Mouse (Mus musculus): ENCODE results near the gene 1110002E22Rik. TPM values are rescaled to one million over a fixed set of nuclear protein-coding genes. Genes with fewer than 3 reads are reported as not detected.

The 1110002E22Rik gene
- total and polyA plus RNA-seq, 3 experiments, result under 0.01 to 0.03 TPM; not detected in 1

- Histone ChIP-seq H3K9ac (ENCODE audit: control insufficient read depth, low read depth, low read length, poor library complexity, severe bottlenecking) (no peak overlapping the region), H3K27ac (ENCODE audit: control insufficient read depth, low read depth, low read length) (no peak overlapping the region), H3K4me1 (ENCODE audit: control insufficient read depth in 1 of 2, insufficient read depth in 2 of 2, low read length in 2 of 2) (no peaks in the 10 kb centered on the region), H3K36me3 (ENCODE audit: control insufficient read depth in 1 of 2, insufficient read depth in 2 of 2, low read length in 2 of 2) (no peaks in the 10 kb centered on the region), H3K79me2 (ENCODE audit: control insufficient read depth, insufficient read depth, low read length, poor library complexity) (no peaks in the 10 kb centered on the region; the same call in 1 of the 2 replicates), H3K9me3 (replicated peaks; ENCODE audit: insufficient read depth, low read length) (no peaks in the 10 kb centered on the region), H3K4me3 (ENCODE audit: control insufficient read depth in 1 of 2, insufficient read depth in 1 of 2, low read depth in 2 of 2, low read length in 2 of 2) (no peak overlapping the region), H3K27me3 (ENCODE audit: control insufficient read depth in 1 of 2, insufficient read depth in 2 of 2, low read length in 2 of 2) (no peaks in the 10 kb centered on the region)
- TF ChIP-seq BHLHE40 (IDR thresholded peaks at IDR 0.05; ENCODE audit: borderline replicate concordance, low read depth, low read length), result no peak
- TF ChIP-seq ZKSCAN1 (IDR thresholded peaks at IDR 0.05; ENCODE audit: low read depth, low read length), result no peak
- no peak for TF ChIP-seq ZC3H11A (IDR thresholded peaks at IDR 0.05; ENCODE audit: low read depth, low read length)
- no peak for TF ChIP-seq MAZ (IDR thresholded peaks at IDR 0.05; ENCODE audit: low read depth, low read length)
- TF ChIP-seq ETS1 (IDR thresholded peaks at IDR 0.05; ENCODE audit: low read depth, low read length), result no peak
- no peak for TF ChIP-seq MXI1 (IDR thresholded peaks at IDR 0.05; ENCODE audit: low read depth, low read length)
- no peak for TF ChIP-seq KAT2A (conservative IDR thresholded peaks at IDR 0.05; ENCODE audit: low read depth, low read length)
- no peak for TF ChIP-seq TCF12 (IDR thresholded peaks at IDR 0.05; ENCODE audit: low read depth, low read length)
- TF ChIP-seq POLR2AphosphoS5 (IDR thresholded peaks at IDR 0.05; ENCODE audit: borderline replicate concordance, low read depth, low read length), result no peak
- TF ChIP-seq MAX (IDR thresholded peaks at IDR 0.05; ENCODE audit: low read length), result no peak
- TF ChIP-seq MEF2A (IDR thresholded peaks at IDR 0.05; ENCODE audit: extremely low read depth, insufficient replicate concordance, low read depth, low read length, poor library complexity, severe bottlenecking), result no peak
- no peak for TF ChIP-seq UBTF (IDR thresholded peaks at IDR 0.05; ENCODE audit: borderline replicate concordance, insufficient read depth, low read depth, low read length)
- no peak for TF ChIP-seq USF1 (IDR thresholded peaks at IDR 0.05; ENCODE audit: low read depth, low read length)
- TF ChIP-seq USF2 (IDR thresholded peaks at IDR 0.05; ENCODE audit: borderline replicate concordance in 1 of 2, insufficient read depth in 1 of 2, low read depth in 1 of 2, low read length in 2 of 2), result no peak
- TF ChIP-seq MYB (IDR thresholded peaks at IDR 0.05; ENCODE audit: low read depth, low read length), result no peak
- no peak for TF ChIP-seq NELFE (IDR thresholded peaks at IDR 0.05; ENCODE audit: low read depth, low read length)
- no peak for TF ChIP-seq ZNF384 (IDR thresholded peaks at IDR 0.05; ENCODE audit: low read depth, low read length)
- no peak for TF ChIP-seq CHD2 (IDR thresholded peaks at IDR 0.05; ENCODE audit: low read length)
- no peak for TF ChIP-seq MYC (IDR thresholded peaks at IDR 0.05; ENCODE audit: low read depth, low read length)
- TF ChIP-seq GATA1 (IDR thresholded peaks at IDR 0.05; ENCODE audit: low read depth, low read length), result no peak
- DNase-seq (ENCODE audit: low read depth, low spot score), result no peak
These were observed 52.0 kb downstream of the 1110002E22Rik start for GRCm38 (mm10) chr3:138116871-138117270.

GRCm38 (mm10) chr3:138118392-138118791 lies 53.5 kb downstream of the 1110002E22Rik start:
- TF ChIP-seq MXI1 (IDR thresholded peaks at IDR 0.05; ENCODE audit: low read depth, low read length) (no peak), EP300 (IDR thresholded peaks at IDR 0.05; ENCODE audit: low read depth in 1 of 2, low read length in 2 of 2) (no peak), UBTF (IDR thresholded peaks at IDR 0.05; ENCODE audit: borderline replicate concordance, insufficient read depth, low read depth, low read length) (no peak), CHD2 (IDR thresholded peaks at IDR 0.05; ENCODE audit: low read length) (no peak), BHLHE40 (IDR thresholded peaks at IDR 0.05; ENCODE audit: borderline replicate concordance, low read depth, low read length) (no peak), ZNF384 (IDR thresholded peaks at IDR 0.05; ENCODE audit: low read depth, low read length) (no peak), TBP (IDR thresholded peaks at IDR 0.05; ENCODE audit: low read depth, low read length) (no peak), TCF12 (IDR thresholded peaks at IDR 0.05; ENCODE audit: low read depth, low read length) (no peak), CHD1 (IDR thresholded peaks at IDR 0.05; ENCODE audit: low read depth, low read length) (no peak), MEF2A (IDR thresholded peaks at IDR 0.05; ENCODE audit: extremely low read depth, insufficient replicate concordance, low read depth, low read length, poor library complexity, severe bottlenecking) (no peak)
- Histone ChIP-seq H3K4me3 (ENCODE audit: control insufficient read depth in 1 of 2, insufficient read depth in 1 of 2, low read depth in 2 of 2, low read length in 2 of 2) (no peak overlapping the region), H3K27ac (ENCODE audit: control insufficient read depth, low read depth, low read length) (no peak overlapping the region), H3K9ac (ENCODE audit: control insufficient read depth, low read depth, low read length, poor library complexity, severe bottlenecking) (no peak overlapping the region), H3K9me3 (replicated peaks; ENCODE audit: insufficient read depth, low read length) (no peaks in the 10 kb centered on the region), H3K36me3 (ENCODE audit: control insufficient read depth in 1 of 2, insufficient read depth in 2 of 2, low read length in 2 of 2) (no peaks in the 10 kb centered on the region), H3K27me3 (ENCODE audit: control insufficient read depth in 1 of 2, insufficient read depth in 2 of 2, low read length in 2 of 2) (no peaks in the 10 kb centered on the region), H3K79me2 (ENCODE audit: control insufficient read depth, insufficient read depth, low read length, poor library complexity) (no peaks in the 10 kb centered on the region), H3K4me1 (ENCODE audit: control insufficient read depth in 1 of 2, insufficient read depth in 2 of 2, low read length in 2 of 2) (no peaks in the 10 kb centered on the region)
- no peak for DNase-seq (ENCODE audit: low read depth, low spot score)

Measured in MEL (cell line).